In genomic region chr10:81350351-81351063, GRCm38 (mm10) we compare ENCODE assay signal across 8 mouse cellular contexts. TPM values are rescaled to one million over a fixed set of nuclear protein-coding genes. Genes with fewer than 3 reads are reported as not detected.
A peak's percentile ranks its signal among the peaks of the same experiment; 100 is the strongest.
DNase-seq lines count a peak whose midpoint lies in the region; ATAC-seq lines count a peak whose summit lies in the region.

TSS of gene Hmg20b (minus strand) at chr10:81350480.

- H3K36me3 ChIP-seq in hindbrain, embryonic 12.5 days, result peaks cover 11% of the 10 kb centered on the region

- peaks cover 36% of the 10 kb centered on the region for H3K27me3 ChIP-seq in hindbrain, embryonic 12.5 days

- H3K9ac ChIP-seq in hindbrain, embryonic 12.5 days, result peak within 1 kb of the TSS; percentile 80

- peak within 1 kb of the TSS; percentile 70 for H3K27ac ChIP-seq in hindbrain, embryonic 12.5 days

- H3K4me2 ChIP-seq in hindbrain, embryonic 12.5 days (replicated peaks), result peak within 1 kb of the TSS; percentile 92

- peak within 1 kb of the TSS; percentile 91 for H3K4me3 ChIP-seq in hindbrain, embryonic 12.5 days

- H3K4me1 ChIP-seq in hindbrain, embryonic 12.5 days, result peaks cover 29% of the 10 kb centered on the region

- H3K9me3 ChIP-seq in hindbrain, embryonic 12.5 days (replicated peaks), result no peaks in the 10 kb centered on the region

- WGBS in hindbrain, embryonic 12.5 days, result under 1% methylated on average over 53 of the region's 54 CpGs

- ATAC-seq in hindbrain, embryonic 12.5 days (ENCODE audit: low FRiP score), result peak; percentile 96

- peak; percentile 100 for DNase-seq in NIH3T3 (ENCODE audit: low read depth)
- peak; percentile 99 to 100 for DNase-seq in cerebellum, postnatal 10 days
- DNase-seq in frontal cortex, postnatal 10 days (ENCODE audit: low spot score in 2 of 2), result peak; percentile 99 to 100
- peak; percentile 99 for DNase-seq in layer of hippocampus, postnatal 14 days (ENCODE audit: low spot score in 2 of 2)
- DNase-seq in lung, postnatal 14 days, result peak; percentile 99
- peak; percentile 94 for DNase-seq in retina, adult 2 months (ENCODE audit: low read depth, low spot score)
- DNase-seq in thymus, postnatal 36 days, result peak; percentile 99 to 100

RNA-seq across cellular contexts. Expression of gene Hmg20b, which starts in this region (rescaled TPM):
- 92.0 and 93.4 TPM in 2 replicates for polyA plus RNA-seq in hindbrain, embryonic 12.5 days (2016; fragmentation: Nextera tagmentation; extraction: Ambion mirVana)
- total RNA-seq in layer of hippocampus, postnatal 14 days (2021), result 10 to 100 TPM; 24.0 to 40.0 TPM

Comparison
In these comparisons a context has a peak if more than half of its experiments do, and no peak if none do; other contexts are left out.
1. Peak in every context shown above with its lines: DNase-seq, ATAC-seq, H3K4me3 ChIP-seq and H3K27ac ChIP-seq.